Mouse (Mus musculus) CD4-positive naive resting alpha-beta T cell, adult 76 days (primary cell): ENCODE results near the gene Mpped1. TPM values are rescaled to one million over a fixed set of nuclear protein-coding genes. Genes with fewer than 3 reads are reported as not detected.

Experiments
- total RNA-seq: library from RNA; stranded (reverse); gene quantifications from one replicate; pipeline ENCODE4 v1.2.4, GENCODE M21; 2023

Gene Mpped1
- not detected for total RNA-seq

DNA sequence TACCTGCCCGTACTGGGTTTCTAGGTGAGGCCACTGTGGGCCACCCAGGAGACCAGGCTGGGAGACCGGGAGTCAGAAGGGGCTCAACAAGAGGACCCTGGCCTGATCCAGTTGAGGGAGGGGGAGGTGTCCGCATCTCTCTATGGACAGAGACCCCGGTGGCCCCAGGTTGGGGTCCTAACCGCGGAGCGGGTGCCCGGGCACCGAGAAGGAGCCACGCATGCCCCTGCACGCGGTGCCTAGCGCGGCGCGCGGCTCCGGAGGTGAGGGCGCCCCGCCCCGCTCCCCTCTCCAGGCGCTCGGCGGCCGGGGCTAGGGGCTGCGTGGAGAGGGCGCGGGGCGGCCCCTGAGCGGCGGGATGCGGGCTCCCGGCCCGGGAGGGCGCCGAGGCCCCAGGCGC lies at the start of gene Mpped1:
Gene Mpped1 (plus strand): TSS at position 81 of the 400 bp plus-strand sequence.

Other genes with a start within 250 kb of the Mpped1 start
- 94.1 TPM for gene Tspo, start 215.9 kb upstream of the Mpped1 start, total RNA-seq
- gene Mcat, start 215.7 kb upstream of the Mpped1 start, total RNA-seq, result 12.3 TPM
- gene Ttll12, start 184.3 kb upstream of the Mpped1 start, total RNA-seq, result 19.6 TPM
- not detected for gene Scube1, start 54.4 kb upstream of the Mpped1 start, total RNA-seq